Mouse (Mus musculus) brain, embryonic 14.5 days (tissue): Measurements from ENCODE around the gene Ppp1r11. TPM values are rescaled to one million over a fixed set of nuclear protein-coding genes. Genes with fewer than 3 reads are reported as not detected.

ENCODE experiments used
- DNase-seq: peaks from one replicate; pipeline ENCODE4 v3.0.0-alpha.2; 2011; ENCODE audit warnings: low read depth
- CTCF ChIP-seq: fragments of 200-500 bp; IDR thresholded peaks from 2 replicates; pipeline ENCODE4 v1.5.1; 2012; ENCODE audit warnings: inconsistent platforms, mild to moderate bottlenecking, moderate library complexity, borderline replicate concordance; ENCODE audit not compliant: insufficient read depth, insufficient read length; ENCODE audit errors: extremely low read depth
- POLR2A ChIP-seq: fragments of 200-500 bp; IDR thresholded peaks from 2 replicates; pipeline ENCODE4 v1.6.1; 2012; ENCODE audit warnings: mild to moderate bottlenecking, inconsistent platforms, borderline replicate concordance; ENCODE audit not compliant: poor library complexity, insufficient read depth, insufficient read length, severe bottlenecking; ENCODE audit errors: extremely low read depth
- polyA plus RNA-seq: library from polyadenylated mRNA; depleted of rRNA; stranded (reverse); fragments of >200 nt; gene quantifications from 2 replicates; pipeline ENCODE4 v1.2.3, GENCODE M21; 2012; rRNA removed

The Ppp1r11 gene
- polyA plus RNA-seq, 1 experiment, result 143 TPM

- TF ChIP-seq CTCF, result no peak
- no peak for TF ChIP-seq POLR2A
- DNase-seq, result no peak
Observed at GRCm38 (mm10) chr17:36931130-36931529, 20.4 kb downstream of the Ppp1r11 start.

- TF ChIP-seq CTCF (no peak), POLR2A (no peak)
- DNase-seq, result no peak
Observed at GRCm38 (mm10) chr17:36930233-36930632, 21.3 kb downstream of the Ppp1r11 start.

DNA sequence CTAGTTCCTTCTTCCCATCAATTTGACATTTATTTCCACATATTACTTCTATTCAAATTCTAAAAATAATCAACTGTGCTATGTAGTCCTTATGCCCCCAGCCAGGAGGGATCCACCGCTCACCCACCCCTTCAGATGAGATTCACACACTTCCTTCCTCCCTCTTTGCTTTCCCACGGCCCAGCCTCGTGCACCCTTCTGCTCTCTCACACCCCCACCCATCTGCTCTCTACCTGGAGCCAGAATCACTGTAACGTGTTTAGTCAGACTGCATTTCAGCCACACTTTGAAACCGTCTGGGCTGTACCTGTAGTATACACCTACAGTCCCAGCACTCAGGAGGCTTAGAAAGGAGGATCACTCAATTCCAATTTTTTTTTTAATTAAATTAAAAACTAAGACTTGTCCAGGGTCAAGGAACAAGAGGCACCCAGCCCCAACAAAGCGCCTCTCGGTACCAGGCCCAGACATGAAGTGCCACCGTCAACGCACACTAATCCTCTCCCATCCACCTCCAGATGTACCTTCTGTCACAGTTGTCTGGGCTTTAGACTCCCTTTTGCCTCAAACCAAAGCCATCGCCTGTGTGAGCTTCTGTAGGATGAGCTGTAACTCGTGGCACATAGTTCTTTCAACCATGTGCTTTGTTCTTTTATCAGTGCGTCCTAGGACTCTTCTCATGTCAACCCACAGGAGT lies 22.2 kb downstream of the Ppp1r11 start:
- TF ChIP-seq CTCF (no peak), POLR2A (no peak)
- no peak for DNase-seq

GRCm38 (mm10) chr17:36927496-36928120 lies 23.9 kb downstream of the Ppp1r11 start:
- TF ChIP-seq POLR2A, result no peak
- TF ChIP-seq CTCF, result no peak
- no peak for DNase-seq

GRCm38 (mm10) chr17:36923491-36923890 lies 28.1 kb downstream of the Ppp1r11 start:
- DNase-seq, result no peak
- TF ChIP-seq CTCF (no peak), POLR2A (no peak)

GRCm38 (mm10) chr17:36922715-36923114 lies 28.8 kb downstream of the Ppp1r11 start:
- DNase-seq, result no peak
- TF ChIP-seq POLR2A (no peak), CTCF (no peak)

- DNase-seq, result no peak
- no peak for TF ChIP-seq CTCF
- no peak for TF ChIP-seq POLR2A
Observed at GRCm38 (mm10) chr17:36920239-36920638, 31.3 kb downstream of the Ppp1r11 start.

- peak; percentile 68 for DNase-seq
- TF ChIP-seq CTCF (peak; percentile 77; the same call in 1 of the 2 replicates), POLR2A (no peak)
Observed at GRCm38 (mm10) chr17:36915076-36915475, 36.5 kb downstream of the Ppp1r11 start.

- peak; percentile 77 for DNase-seq
- TF ChIP-seq CTCF (peak; percentile 79), POLR2A (no peak)
Observed at GRCm38 (mm10) chr17:36914108-36914507, 37.4 kb downstream of the Ppp1r11 start.

DNA sequence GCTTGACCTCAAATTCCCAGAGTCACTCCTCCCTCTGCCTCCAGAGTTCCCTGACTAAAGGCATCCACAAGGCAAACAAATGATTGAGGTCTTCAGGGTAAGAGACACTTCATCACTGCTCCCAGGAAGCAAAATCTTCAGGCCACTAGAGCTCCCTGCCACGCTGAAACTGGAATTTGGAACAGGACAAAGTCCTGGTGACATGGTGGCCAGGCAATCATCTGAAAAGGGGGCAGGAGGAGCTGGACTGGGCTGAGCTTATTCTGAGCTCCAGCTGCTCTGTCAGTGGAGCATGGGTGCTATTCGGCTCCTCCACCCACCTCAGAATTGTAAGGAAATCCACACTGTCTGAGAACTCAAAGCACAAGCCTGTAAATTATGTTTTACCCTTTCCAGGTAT lies 39.5 kb downstream of the Ppp1r11 start:
- TF ChIP-seq CTCF (no peak), POLR2A (no peak)
- DNase-seq, result no peak

- DNase-seq, result no peak
- TF ChIP-seq CTCF (no peak), POLR2A (no peak)
Observed at GRCm38 (mm10) chr17:36909802-36910201, 41.7 kb downstream of the Ppp1r11 start.

DNA sequence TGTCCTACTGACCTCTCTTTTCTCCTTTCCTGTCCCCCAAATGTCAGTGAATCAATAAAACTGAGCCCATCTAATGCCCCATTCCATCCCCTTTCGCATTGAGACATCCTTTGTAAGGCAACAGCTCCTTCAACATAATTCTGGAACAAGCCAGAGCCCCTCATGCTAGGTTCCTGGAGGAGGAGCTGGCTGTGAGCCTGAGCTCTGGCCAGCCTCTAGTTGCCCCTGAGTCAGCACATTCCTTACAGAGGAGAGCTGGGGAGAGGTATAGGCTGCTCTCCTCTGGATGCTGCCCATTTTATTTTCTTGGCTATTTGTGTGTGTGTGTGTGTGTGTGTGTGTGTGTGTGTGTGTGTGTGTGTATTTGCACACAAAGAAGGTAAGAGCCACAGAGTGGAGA lies 43.3 kb downstream of the Ppp1r11 start:
- peak; percentile 11 for DNase-seq
- TF ChIP-seq POLR2A (no peak), CTCF (no peak)

DNA sequence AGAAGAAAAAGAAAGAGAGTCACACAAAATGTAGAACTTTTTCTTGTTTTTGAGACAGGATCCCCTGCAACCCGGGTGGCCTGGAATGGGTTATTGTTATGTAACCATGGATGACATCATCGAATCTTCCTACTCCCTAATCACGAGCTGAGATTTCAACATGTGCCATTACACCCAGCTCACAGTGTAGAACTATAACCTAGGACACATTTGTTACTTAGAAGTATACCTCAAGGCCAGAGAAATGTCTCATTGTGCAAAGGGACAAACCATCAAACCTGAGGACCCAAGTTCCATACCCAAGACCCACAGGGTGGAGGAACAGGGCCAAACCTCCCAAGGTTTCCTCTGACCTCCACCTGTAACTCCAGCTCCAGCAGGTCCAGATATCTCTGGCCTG lies 47.9 kb downstream of the Ppp1r11 start:
- no peak for DNase-seq
- no peak for TF ChIP-seq CTCF
- TF ChIP-seq POLR2A, result no peak

- no peak for TF ChIP-seq POLR2A
- no peak for TF ChIP-seq CTCF
- DNase-seq, result peak; percentile 23
Observed at GRCm38 (mm10) chr17:36900691-36901090, 50.9 kb downstream of the Ppp1r11 start.

- TF ChIP-seq CTCF, result no peak
- TF ChIP-seq POLR2A, result no peak
- no peak for DNase-seq
Observed at GRCm38 (mm10) chr17:36900001-36900400, 51.5 kb downstream of the Ppp1r11 start.

GRCm38 (mm10) chr17:36899376-36899775 lies 52.2 kb downstream of the Ppp1r11 start:
- TF ChIP-seq POLR2A (no peak), CTCF (no peak)

More at GRCm38 (mm10) chr17:36899376-36899775, 52.2 kb downstream of the Ppp1r11 start:
- DNase-seq, result no peak

Other genes with a start within 250 kb of the Ppp1r11 start
- gene H2-M10.5, start 178.8 kb downstream of the Ppp1r11 start, polyA plus RNA-seq, result not detected in 2 replicates
- not detected in 2 replicates for gene H2-M10.6, start 139.6 kb downstream of the Ppp1r11 start, polyA plus RNA-seq
- gene Trim26, start 114.6 kb downstream of the Ppp1r11 start, polyA plus RNA-seq, result 25.3 and 33.7 TPM in 2 replicates
- gene Trim15, start 84.5 kb downstream of the Ppp1r11 start, polyA plus RNA-seq, result 0.09 and 0.16 TPM in 2 replicates
- gene Trim10, start 82.2 kb downstream of the Ppp1r11 start, polyA plus RNA-seq, result 0.19 and 0.52 TPM in 2 replicates
- gene Trim40, start 61.6 kb downstream of the Ppp1r11 start, polyA plus RNA-seq, result 0.08 TPM in 1 of 2 replicates, not detected in the other
- gene Trim31, start 53.6 kb downstream of the Ppp1r11 start, polyA plus RNA-seq, result not detected in 2 replicates
- gene Rnf39, start 8.8 kb downstream of the Ppp1r11 start, polyA plus RNA-seq, result 0.18 and 0.19 TPM in 2 replicates
- gene Znrd1, start 6.8 kb upstream of the Ppp1r11 start, polyA plus RNA-seq, result 41.8 and 55.2 TPM in 2 replicates
- 3.5 TPM in 2 replicates for gene Znrd1as, start 6.9 kb upstream of the Ppp1r11 start, polyA plus RNA-seq
- gene 2410137M14Rik, start 29.5 kb upstream of the Ppp1r11 start, polyA plus RNA-seq, result 1.5 and 1.6 TPM in 2 replicates
- 13.4 and 16.0 TPM in 2 replicates for gene H2-M5, start 37.8 kb upstream of the Ppp1r11 start, polyA plus RNA-seq
- 352 and 386 TPM in 2 replicates for gene Zfp57, start 49.4 kb upstream of the Ppp1r11 start, polyA plus RNA-seq
- not detected in 2 replicates for gene Mog, start 71.7 kb upstream of the Ppp1r11 start, polyA plus RNA-seq
- gene Gabbr1, start 94.2 kb upstream of the Ppp1r11 start, polyA plus RNA-seq, result 238 and 282 TPM in 2 replicates
- not detected in 2 replicates for gene Olfr90, start 136.8 kb upstream of the Ppp1r11 start, polyA plus RNA-seq
- not detected in 2 replicates for gene Olfr91, start 146.5 kb upstream of the Ppp1r11 start, polyA plus RNA-seq
- gene Olfr92, start 168.3 kb upstream of the Ppp1r11 start, polyA plus RNA-seq, result not detected in 2 replicates
- gene Olfr93, start 209.8 kb upstream of the Ppp1r11 start, polyA plus RNA-seq, result not detected in 2 replicates
- not detected in 2 replicates for gene Ubd, start 242.2 kb upstream of the Ppp1r11 start, polyA plus RNA-seq
- not detected in 2 replicates for gene Olfr94, start 249.3 kb upstream of the Ppp1r11 start, polyA plus RNA-seq